Mouse (Mus musculus): Measurements from ENCODE around the gene Pbx1. TPM values are rescaled to one million over a fixed set of nuclear protein-coding genes. Genes with fewer than 3 reads are reported as not detected.

Gene Pbx1
- polyA plus RNA-seq, 1 experiment: 12.2 TPM

GRCm38 (mm10) chr1:168071974-168072373, 360.1 kb downstream of the Pbx1 start:
- WGBS: 64% methylated on average over 5 of the region's 5 CpGs
- TF ChIP-seq CTCF (IDR thresholded peaks at IDR 0.05; ENCODE audit: control insufficient read depth, insufficient read depth, low read length) (no peak), POLR2A (IDR thresholded peaks at IDR 0.05; ENCODE audit: borderline replicate concordance, control insufficient read depth, low read depth, low read length) (no peak)
- Histone ChIP-seq H3K4me3 (replicated peaks; ENCODE audit: control insufficient read depth, low read depth, low read length) (no peak overlapping the region), H3K27ac (ENCODE audit: control insufficient read depth, insufficient read depth, low read depth, low read length, poor library complexity) (no peak overlapping the region), H3K4me1 (ENCODE audit: control insufficient read depth, insufficient read depth, low read length) (no peaks in the 10 kb centered on the region)

- Histone ChIP-seq H3K4me3 (replicated peaks; ENCODE audit: control insufficient read depth, low read depth, low read length) (no peak overlapping the region), H3K4me1 (ENCODE audit: control insufficient read depth, insufficient read depth, low read length) (no peaks in the 10 kb centered on the region), H3K27ac (ENCODE audit: control insufficient read depth, insufficient read depth, low read depth, low read length, poor library complexity) (no peak overlapping the region)
- TF ChIP-seq POLR2A (IDR thresholded peaks at IDR 0.05; ENCODE audit: borderline replicate concordance, control insufficient read depth, low read depth, low read length) (no peak), CTCF (IDR thresholded peaks at IDR 0.05; ENCODE audit: control insufficient read depth, insufficient read depth, low read length) (no peak)
- WGBS: 78% methylated on average over 6 of the region's 6 CpGs
These were observed 361.7 kb downstream of the Pbx1 start for GRCm38 (mm10) chr1:168070273-168070910.

GRCm38 (mm10) chr1:168069740-168070139, 362.3 kb downstream of the Pbx1 start:
- H3K27ac ChIP-seq (ENCODE audit: control insufficient read depth, insufficient read depth, low read depth, low read length, poor library complexity): no peak overlapping the region
- no peak overlapping the region for H3K4me3 ChIP-seq (replicated peaks; ENCODE audit: control insufficient read depth, low read depth, low read length)
- H3K4me1 ChIP-seq (ENCODE audit: control insufficient read depth, insufficient read depth, low read length): no peaks in the 10 kb centered on the region
- 60% methylated on average over 5 of the region's 5 CpGs for WGBS
- TF ChIP-seq POLR2A (IDR thresholded peaks at IDR 0.05; ENCODE audit: borderline replicate concordance, control insufficient read depth, low read depth, low read length) (no peak), CTCF (IDR thresholded peaks at IDR 0.05; ENCODE audit: control insufficient read depth, insufficient read depth, low read length) (no peak)
